Mouse (Mus musculus): ENCODE measurements at regions not wholly inside any gene's neighbourhood (a gene's known extent, or its start where the extent isn't known, plus 50 kb on each side); places are given as distances from the start of the nearest gene placed in this dataset.

GRCm38 (mm10) chr4:55805255-55806051 is 273.2 kb upstream of the Klf4 start:
- no peak for DNase-seq

DNA sequence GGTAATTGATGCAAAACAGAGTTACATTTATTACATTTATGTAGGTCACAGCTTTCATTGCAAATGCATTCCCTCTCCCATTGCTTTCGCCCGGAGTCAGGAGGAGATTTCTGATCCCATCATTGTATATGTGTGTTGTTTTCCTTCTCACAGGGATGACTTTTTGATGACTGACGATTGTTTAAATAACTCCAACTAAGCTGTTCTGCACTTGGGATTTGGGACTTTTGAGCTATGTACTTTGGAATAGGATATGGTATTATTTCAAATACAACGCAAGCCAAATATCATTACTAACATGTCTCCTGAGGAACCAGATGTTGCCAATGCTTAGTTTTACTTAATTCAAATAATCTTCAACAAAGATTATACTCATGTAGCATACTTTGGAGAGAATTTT is 269.8 kb upstream of the Klf4 start:
- DNase-seq, result no peak

- DNase-seq, result no peak
Observed at GRCm38 (mm10) chr4:55798099-55798498, 265.8 kb upstream of the Klf4 start.

DNA sequence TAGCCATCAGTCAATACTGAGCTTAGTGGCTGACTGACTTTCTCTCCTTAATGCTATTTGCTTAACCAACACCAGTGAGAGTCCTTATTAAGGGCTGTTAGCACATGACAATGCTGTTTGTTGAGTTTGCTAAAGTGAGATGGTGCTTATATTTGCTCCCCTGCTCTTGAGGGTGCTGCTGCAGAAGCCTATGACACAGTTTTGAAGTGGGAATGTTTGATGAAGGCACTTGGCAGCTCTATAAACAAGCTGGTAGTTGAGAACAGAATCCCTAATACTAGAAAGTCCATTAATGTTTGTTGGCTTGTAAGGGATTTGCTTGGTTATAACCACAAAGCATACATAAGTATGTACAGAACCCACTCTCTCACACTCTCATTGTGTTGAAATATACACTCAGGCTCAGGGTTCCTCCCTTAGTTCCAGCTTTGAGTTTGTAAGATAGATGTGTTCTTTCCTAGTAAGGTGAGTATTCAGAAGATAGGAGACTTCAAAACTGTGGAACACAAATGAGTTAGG is 249.1 kb upstream of the Klf4 start:
- DNase-seq, result no peak

GRCm38 (mm10) chr4:55779581-55779980 is 247.3 kb upstream of the Klf4 start:
- no peak for DNase-seq

DNA sequence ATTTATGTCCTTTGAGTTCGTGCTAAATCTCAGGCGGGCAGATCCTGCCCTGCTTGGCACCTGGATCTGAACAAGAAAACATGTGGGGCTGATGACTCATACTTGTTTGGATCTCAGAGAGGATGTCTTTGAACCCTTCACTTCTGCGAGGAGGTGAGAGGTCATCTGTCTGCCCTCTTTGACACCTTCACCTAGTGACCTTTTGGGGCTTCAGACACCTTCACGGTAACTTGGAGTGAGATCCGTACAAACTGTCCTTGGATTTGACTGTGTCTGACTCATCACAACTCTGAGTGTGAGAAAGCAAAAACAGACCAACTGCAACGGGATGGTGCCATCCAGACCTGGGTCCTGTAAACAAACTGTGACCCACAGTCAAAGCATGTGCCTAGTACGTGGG is 243.6 kb upstream of the Klf4 start:
- DNase-seq, result no peak

DNA sequence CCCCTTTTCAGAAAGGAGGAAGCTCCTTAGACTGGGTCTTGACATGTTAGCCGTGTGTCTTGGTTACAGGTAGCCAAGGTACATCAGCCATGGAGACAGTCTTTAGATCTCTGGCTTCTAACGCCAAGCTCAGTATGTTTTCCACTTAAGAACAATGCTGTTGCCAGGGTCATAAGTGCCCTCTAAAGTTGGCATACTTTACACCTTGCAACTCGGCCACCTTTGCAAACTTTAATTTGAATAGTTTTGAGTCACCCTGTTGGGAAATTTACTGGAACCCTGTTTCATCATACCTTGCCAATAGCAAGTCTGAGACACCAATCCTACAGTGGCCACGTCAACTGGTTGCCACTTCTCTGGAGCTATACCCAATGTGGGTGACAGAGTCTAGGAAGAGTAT is 242.3 kb upstream of the Klf4 start:
- no peak for DNase-seq

DNA sequence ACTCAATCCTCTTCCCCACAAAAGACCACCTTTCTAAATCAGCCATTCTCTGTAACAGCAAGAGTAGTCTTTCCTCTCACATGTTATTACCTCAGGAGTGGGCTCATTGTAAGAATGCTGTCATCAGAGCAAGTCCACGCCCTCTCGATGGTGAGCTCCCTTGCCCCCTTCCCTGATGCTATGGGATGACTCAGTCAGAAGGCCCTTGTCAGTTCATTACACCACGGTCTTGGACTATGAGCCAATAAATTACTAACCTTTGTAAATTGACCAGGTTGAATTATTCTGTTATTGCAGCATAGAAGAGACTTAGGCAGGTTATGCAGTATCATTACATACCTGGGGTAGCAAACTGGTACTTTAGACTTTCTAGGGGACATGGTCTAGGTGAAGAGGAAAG is 237.4 kb upstream of the Klf4 start:
- DNase-seq, result no peak

DNA sequence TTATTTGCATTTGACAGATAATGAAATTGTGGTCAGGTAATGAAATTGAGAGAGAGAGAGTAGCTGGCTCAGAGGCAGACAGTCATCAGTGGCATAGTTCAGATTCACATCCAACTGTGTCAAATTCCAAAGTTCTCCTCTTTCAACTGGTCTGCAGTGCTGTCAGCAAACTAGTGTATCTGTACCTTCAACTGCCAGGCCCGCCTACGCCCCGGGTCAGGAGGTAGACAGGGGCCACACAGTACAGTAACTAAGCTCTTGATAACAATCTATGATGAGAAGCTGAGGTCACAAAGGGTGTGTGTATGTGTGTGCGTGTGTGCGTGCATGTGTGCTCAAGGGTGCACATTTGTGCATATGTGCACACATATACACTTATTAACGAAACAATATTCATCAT is 236.1 kb upstream of the Klf4 start:
- DNase-seq, result no peak

- no peak for DNase-seq
Observed at GRCm38 (mm10) chr4:55767133-55767532, 234.9 kb upstream of the Klf4 start.

DNA sequence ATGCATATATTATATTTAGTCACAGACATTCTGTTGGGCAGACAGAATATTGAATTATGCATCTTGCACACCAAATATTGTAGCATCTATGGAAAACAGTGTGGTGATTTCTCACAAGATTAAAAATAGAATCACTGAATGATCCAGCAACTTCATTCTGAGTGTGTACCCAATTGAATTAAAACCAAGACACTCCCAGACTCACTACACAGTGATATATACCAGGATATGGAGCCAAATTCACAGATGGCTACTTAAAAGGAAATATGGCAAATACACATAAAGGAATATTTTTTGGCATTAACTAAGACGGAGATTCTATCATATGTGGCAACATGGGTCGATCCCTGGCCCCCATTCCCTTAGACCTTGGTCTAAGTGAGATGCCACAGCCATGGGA is 233.5 kb upstream of the Klf4 start:
- no peak for DNase-seq

GRCm38 (mm10) chr4:55763112-55763511 is 230.8 kb upstream of the Klf4 start:
- no peak for DNase-seq

DNA sequence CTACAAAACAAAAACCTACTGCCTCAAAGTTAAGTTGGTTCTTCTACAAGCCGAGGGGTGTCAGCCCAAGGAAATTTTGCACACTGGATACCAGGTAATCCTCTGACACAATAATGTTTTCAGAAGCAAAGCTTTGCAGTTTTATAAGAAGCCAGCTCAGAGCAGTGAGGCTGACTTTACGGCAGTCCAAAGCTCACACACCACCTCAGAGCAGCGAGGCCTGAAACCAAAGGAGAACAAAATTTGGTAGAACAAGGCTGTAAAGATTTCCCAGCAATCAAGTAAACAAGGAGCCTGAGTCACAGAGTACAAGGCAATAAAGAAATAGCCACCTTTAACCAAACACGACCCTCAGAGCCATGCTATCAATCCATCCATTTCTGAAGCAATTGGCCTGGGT is 230.1 kb upstream of the Klf4 start:
- no peak for DNase-seq

GRCm38 (mm10) chr4:55757148-55757927 is 225.1 kb upstream of the Klf4 start:
- DNase-seq, result no peak

GRCm38 (mm10) chr4:55749949-55750600 is 217.8 kb upstream of the Klf4 start:
- DNase-seq, result no peak

DNA sequence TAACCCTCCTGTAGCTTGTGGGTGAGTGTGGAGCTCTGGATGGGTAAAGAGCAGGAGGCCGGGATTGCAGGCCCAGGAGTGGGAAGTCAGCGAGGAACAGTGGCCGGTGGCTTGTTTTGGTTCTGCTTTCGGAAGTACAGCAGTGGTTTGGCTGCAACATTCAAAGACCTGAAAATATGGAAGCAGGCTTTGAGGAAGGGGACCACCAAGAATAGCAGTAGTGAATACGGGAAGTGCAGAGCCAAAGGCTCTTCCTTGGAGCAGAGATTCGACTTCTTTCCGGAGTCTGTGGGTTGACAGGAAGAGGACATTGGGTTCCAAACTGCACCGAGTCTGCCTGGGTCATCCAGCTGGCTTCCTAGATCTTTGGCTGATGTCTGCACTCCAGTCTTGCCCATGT is 209.1 kb upstream of the Klf4 start:
- DNase-seq, result no peak

- DNase-seq, result no peak
Observed at GRCm38 (mm10) chr4:55740062-55740461, 207.8 kb upstream of the Klf4 start.

GRCm38 (mm10) chr4:55738714-55739113 is 206.4 kb upstream of the Klf4 start:
- no peak for DNase-seq

GRCm38 (mm10) chr4:55735453-55735852 is 203.2 kb upstream of the Klf4 start:
- DNase-seq, result no peak

GRCm38 (mm10) chr4:55734331-55734730 is 202.1 kb upstream of the Klf4 start:
- no peak for DNase-seq

GRCm38 (mm10) chr4:55733223-55733622 is 201.0 kb upstream of the Klf4 start:
- DNase-seq, result no peak

DNA sequence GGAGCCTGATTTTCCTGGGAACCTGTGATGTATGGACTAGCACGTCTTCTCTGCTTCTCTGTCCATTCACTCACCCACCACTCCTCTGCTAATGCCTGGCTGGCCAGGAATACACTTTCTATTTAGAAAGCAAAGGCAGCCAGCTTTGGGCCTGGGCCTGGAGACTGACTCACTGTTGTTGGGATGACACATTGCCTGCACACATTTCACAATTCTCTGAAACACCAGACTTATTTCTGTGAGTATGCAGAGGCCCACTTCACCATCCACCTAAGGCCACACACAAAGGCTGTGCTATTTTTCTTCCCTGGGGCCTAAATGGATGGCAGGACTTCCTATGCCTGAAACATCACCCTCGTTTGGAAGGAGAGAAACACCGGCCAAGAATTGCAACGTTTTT is 199.7 kb upstream of the Klf4 start:
- DNase-seq, result no peak

- DNase-seq, result no peak
Observed at GRCm38 (mm10) chr4:55730266-55730665, 198.0 kb upstream of the Klf4 start.

DNA sequence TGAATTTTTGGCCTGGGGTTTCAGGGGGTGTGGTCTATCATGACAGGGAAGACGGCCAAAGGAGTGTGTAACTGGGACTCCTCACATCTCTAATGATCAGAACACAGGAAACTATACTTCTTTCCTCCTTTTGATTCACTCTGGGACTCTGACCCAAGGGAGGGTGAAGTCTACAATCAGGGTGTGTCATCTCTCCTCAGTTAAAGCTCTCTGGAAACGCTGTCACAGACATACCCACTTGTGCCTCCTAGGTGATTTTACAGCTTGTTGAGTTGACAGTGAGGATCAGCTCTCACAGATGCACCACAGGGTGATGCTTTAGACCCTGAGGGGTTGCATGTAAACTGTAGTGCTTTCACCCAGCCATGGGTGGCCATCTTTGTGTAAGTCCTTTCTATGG is 194.9 kb upstream of the Klf4 start:
- no peak for DNase-seq
